Mouse (Mus musculus): ENCODE measurements at regions not wholly inside any gene's neighbourhood (a gene's known extent, or its start where the extent isn't known, plus 50 kb on each side); places are given as distances from the start of the nearest gene placed in this dataset.
"Not testable (repeated sequence)": the region's sequence is repeated elsewhere in the genome, so short reads cannot be mapped to it uniquely, and the experiment has no call there.

DNA sequence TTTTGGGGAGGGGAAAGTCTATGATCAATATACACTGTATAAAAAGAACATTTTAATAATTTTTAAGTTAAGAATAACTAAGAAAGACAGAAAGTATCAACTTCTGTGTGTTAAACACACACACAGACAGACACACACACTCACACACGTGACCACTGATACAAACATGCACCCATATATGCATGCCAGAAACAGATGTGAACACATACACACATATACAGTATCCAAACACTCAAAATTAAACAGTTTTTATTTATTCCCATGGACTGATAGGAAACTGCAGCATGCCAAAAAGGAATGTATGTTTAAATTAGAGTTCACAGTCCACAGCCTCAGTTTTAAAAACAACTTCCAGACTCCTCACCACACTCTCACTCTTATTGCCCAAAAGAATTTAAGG lies 203.4 kb upstream of the Tbl1x start:
- no peak for ATAC-seq (replicated peaks; ENCODE audit: insufficient number of reproducible peaks, low FRiP score, low TSS enrichment, poor library complexity, severe bottlenecking)

DNA sequence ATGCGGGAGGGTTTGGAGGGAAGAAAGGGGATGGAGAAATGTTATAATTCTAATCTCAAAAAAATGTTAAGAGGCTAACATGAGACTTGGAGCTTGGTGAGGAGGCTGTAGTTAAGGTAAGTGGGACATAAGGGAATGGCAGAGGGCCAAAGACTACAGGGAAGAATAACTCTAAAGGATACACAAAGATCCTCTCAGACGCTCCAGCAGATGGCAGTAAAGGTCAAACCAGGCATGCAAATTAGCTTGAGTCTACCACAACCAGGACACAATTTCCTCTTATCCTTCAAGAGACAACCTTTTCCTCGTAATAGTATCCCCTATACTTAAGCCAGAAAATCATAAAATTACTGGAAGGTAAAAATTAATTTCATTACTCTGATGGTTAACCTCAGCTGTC lies 196.4 kb upstream of the Tbl1x start:
- ATAC-seq (replicated peaks; ENCODE audit: insufficient number of reproducible peaks, low FRiP score, low TSS enrichment, poor library complexity, severe bottlenecking), result no peak

DNA sequence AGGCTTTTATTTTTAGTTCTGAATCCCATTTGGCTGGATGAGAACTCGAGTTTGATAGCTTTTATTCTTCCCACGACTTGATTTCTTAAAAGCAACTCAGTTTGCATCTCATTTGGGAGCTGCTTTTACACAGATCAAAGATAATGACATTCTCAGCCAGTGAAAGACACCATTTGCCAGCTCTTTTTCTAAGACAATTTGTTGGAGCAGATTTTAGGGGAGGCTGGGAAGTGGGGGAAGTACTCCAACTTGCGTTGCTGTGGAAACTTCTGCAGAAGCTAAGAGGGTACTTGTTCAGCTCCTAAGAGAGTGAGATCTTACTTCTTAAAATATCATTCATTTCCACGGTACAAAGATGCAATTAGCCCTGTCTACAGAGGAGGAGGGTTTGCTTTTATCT lies 187.2 kb upstream of the Tbl1x start:
- no peak for ATAC-seq (replicated peaks; ENCODE audit: insufficient number of reproducible peaks, low FRiP score, low TSS enrichment, poor library complexity, severe bottlenecking)

DNA sequence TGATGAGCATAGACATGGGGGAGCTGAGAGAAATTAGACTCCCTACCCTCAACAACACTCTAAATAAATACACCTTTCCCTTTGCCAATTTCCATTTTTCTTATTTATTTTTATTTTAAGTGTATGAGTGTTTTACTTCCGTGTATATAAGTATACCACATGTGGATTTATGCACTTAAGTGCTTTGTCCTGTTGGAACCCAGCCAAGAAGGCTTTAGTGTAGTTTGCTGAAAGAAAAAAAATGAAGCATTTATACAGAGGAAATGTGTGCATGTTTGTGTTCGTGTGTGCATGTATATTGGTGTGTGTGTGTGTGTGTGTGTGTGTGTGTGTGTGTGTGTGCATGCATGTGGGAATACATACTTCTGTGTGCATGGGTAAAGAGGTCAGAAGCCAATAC lies 157.6 kb upstream of the Tbl1x start:
- no peak for ATAC-seq (replicated peaks; ENCODE audit: insufficient number of reproducible peaks, low FRiP score, low TSS enrichment, poor library complexity, severe bottlenecking)

DNA sequence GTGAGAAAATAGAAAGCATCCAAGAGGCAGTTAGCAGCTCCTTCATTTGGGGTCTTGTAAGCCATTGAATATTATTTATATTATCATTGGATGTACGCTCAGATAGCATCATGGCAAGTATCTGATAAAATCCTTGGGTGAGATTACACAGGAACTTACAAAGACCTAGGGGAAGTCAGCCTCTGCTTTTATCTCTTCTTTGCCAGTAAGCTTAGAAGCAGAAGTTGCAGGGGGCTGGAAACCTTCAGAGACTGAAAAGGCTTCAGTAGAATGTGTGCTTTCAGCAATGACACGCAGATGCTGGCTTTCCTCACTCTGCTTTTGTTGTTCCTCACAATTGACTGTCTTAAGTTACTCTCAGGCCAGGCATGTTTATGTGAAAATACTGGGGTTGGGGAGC lies 150.3 kb upstream of the Tbl1x start:
- no peak for ATAC-seq (replicated peaks; ENCODE audit: insufficient number of reproducible peaks, low FRiP score, low TSS enrichment, poor library complexity, severe bottlenecking)

DNA sequence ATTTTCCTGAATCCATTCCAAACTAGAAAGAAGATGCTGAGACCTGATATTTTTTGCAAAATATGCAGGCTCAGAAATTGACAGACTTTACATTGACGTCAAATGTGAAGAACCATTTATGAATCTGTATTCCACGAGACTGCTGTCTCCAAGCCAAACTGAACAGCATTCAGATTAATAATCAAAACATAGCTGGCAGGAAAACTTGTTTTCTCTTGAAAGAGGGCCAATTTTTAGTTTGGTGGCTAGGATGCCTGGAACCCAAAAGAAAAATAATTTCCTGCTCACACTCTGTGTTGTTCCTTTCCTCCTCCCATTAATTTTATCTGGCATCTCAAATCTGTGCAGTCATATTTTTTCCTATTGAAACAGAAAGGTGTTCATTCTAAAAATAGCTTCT lies 149.7 kb upstream of the Tbl1x start:
- ATAC-seq (replicated peaks; ENCODE audit: insufficient number of reproducible peaks, low FRiP score, low TSS enrichment, poor library complexity, severe bottlenecking), result no peak

DNA sequence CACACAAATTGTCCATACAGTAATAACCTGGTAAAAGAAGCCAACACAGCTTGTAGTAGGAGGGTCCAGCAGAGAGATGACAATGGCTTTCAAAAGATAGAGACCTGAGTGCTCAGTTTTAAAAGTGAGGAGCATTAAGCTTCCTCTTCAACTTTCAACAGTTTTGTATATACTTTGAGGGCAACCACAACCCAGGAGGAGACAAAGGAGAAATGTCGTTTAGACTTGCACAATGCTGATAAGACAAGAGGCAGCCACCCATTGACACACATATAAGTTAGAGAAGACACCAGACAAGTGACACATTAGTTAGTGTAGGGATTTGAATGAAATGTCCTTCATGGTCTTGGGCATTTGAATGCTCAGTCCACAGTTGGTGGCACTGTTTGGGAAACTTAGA lies 147.2 kb upstream of the Tbl1x start:
- no peak for ATAC-seq (replicated peaks; ENCODE audit: insufficient number of reproducible peaks, low FRiP score, low TSS enrichment, poor library complexity, severe bottlenecking)

DNA sequence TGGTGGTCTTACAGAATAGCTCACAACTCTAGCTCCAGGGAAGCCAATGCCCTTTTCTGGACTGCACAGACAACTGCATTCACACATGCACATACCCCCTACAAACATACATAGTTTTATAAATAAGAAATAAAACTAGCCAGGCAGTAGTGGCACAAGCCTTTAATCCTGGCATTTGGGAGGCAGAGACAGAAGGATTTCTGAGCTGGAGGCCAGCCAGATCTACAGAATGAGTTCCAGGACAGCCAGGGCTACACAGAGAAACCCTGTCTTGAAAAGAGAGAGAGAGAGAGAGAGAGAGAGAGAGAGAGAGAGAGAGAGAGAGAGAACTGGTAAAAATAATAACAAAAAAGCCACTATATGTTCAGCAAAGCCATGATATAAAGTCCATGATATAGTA lies 143.5 kb upstream of the Tbl1x start:
- no peak for ATAC-seq (replicated peaks; ENCODE audit: insufficient number of reproducible peaks, low FRiP score, low TSS enrichment, poor library complexity, severe bottlenecking)

DNA sequence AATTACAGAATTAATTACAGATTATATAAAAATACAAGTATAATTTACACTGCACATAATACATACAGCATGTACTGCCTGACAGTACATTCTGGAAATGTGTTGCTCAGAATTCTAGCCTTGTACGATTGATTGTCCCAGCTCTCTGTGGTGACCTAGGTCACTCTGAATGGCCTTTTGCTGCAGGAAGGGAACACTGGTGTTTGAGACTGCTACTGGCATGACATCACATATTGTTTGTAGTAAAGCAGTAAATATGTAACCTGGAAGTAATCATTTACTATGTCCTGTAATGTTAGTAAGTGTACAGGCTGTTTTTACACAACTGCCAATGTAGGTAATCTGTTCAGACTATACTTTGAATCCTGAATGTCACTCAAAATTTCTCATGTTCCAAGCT lies 123.5 kb upstream of the Tbl1x start:
- no peak for ATAC-seq (replicated peaks; ENCODE audit: insufficient number of reproducible peaks, low FRiP score, low TSS enrichment, poor library complexity, severe bottlenecking)

DNA sequence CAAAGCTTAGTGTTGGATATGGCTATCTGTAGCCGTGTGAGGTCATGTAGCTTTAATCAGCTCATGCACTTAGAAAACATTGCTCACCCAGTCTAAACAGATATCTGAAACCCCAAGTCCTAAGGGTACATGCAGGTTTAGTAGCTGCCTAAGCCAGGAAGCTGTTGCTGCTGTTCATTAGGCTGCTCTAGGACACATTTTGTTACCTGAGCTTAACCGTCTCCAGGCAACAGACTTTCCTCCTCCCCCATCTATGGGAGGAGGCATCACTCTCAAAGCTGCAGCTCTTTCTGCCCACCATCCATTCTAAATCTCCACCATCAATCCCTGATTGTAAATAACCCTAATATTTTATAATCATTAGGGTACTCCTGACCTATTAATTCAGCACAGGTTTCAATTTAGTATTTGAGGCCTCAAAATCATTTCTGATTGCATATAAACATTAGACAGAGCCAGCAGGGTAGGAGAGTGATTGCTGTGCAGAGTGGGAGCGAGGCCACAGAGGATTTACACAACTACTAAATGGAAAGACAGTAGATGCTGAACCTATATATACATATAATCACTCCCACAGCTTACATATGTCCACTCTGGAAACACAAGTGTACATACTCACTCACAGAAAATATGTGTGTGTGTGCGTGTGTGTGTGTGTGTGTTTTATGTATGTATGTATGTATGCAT lies 118.9 kb upstream of the Tbl1x start:
- ATAC-seq (replicated peaks; ENCODE audit: insufficient number of reproducible peaks, low FRiP score, low TSS enrichment, poor library complexity, severe bottlenecking), result no peak

DNA sequence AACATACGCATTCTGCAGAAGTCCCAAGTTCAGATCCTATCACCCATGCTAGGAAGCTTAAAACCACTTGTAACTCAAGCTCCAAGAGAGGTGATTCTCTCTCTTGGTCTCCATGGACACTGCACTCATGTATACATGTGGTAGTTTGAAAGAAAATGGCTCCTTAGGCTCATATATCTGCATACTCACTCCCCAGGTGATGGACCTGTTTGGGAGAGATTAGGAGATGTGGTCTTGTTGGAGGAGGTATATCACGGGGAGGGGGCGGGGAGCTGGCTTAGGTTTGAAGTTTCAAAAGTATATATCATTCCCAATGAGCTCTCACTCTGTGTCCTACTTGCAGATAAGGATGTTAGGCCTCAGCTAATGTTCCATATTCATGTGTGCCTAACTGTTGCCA lies 103.9 kb upstream of the Tbl1x start:
- ATAC-seq (replicated peaks; ENCODE audit: insufficient number of reproducible peaks, low FRiP score, low TSS enrichment, poor library complexity, severe bottlenecking), result no peak

DNA sequence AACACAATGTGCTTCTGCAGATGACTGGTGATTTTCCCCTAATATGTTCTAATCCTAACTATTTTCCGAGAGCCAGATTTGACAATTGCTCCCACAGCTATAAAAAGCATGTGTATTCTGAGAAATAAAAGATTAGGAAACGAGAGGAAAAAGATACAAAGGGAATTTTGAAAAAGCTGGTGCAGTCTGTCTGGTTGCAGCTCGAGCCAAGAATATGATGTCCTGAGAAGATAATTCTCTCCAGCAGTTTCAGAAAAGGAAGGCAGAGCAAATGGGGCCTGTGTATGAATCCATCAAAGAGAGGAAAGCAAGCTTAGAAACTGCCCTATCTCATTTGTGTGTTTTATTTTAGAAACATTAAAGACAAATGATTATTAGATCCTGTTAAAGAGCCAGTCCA lies 102.9 kb upstream of the Tbl1x start:
- no peak for ATAC-seq (replicated peaks; ENCODE audit: insufficient number of reproducible peaks, low FRiP score, low TSS enrichment, poor library complexity, severe bottlenecking)

DNA sequence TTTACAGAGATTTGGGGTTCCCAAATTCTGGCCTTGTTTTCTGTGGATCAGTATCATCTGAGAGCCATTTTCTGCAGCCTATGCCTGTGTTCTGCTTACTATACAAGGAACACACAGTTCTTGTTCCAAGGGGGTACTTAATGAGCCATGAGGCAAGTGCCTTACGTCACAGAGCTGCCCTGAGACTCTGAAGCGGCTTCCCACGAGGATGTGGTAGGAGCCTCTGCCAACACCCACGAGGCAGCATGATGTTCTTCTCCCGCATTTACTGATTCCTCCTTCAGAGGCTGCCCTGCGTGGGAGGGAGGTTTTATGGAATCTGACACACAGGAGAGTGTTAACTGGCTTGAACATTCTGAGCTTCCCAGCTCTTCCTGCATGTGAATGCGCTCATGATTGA lies 101.4 kb upstream of the Tbl1x start:
- ATAC-seq (replicated peaks; ENCODE audit: insufficient number of reproducible peaks, low FRiP score, low TSS enrichment, poor library complexity, severe bottlenecking), result no peak

DNA sequence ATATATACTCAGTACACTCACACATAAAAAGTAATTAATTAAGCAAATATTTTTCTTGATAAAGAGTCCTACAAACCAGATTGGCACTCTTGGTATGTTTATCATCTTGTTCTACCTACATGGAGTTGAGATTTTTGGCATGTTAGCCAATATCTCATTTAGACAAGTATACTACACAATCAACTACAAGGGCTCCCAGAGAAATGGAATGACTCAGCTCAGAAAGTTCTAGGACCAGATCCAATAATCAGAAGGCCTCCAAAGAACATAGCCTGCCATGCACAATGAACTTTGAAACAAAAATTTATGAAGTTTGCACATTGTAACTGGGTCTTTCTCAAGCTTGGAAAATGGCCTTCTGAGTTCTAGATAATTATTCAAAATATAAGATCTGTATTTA lies 100.0 kb upstream of the Tbl1x start:
- no peak for ATAC-seq (replicated peaks; ENCODE audit: insufficient number of reproducible peaks, low FRiP score, low TSS enrichment, poor library complexity, severe bottlenecking)

DNA sequence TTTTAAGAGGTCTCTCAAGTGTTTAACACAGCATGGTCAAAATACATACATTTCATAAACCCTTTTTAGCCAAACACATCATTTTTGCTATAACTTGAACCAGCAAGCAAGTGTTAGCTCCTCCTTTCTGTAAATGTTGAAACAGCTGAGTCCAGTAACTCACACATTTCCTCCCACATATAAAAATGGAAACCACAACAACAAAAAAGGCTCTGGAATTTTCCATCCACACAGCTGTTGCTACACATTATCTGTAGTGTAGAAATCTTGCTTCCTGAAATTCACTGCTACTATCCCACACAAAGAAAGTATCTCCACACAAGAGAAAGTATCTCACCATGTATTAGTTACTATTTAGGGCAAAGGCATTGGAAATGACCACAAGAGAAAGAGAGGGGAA lies 96.7 kb upstream of the Tbl1x start:
- no peak for ATAC-seq (replicated peaks; ENCODE audit: insufficient number of reproducible peaks, low FRiP score, low TSS enrichment, poor library complexity, severe bottlenecking)

DNA sequence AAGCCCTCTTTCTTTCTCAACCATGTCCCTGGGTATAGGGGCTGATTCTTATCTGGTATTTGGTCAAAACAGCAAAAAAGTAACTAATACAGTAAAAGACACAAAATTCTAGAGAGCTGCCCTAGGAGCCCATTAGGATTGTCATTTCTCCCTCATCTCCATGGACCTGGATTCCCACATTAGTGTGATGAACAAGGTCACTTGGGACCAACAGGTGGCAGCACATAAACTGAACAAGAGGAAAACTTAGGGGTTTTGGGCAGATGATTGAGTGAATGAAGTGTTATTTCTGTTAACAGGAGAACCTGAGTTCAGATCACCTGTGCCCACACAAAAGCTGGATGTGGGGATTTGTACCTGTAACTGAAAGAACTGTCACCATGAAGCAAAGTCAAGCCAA lies 93.0 kb upstream of the Tbl1x start:
- no peak for ATAC-seq (replicated peaks; ENCODE audit: insufficient number of reproducible peaks, low FRiP score, low TSS enrichment, poor library complexity, severe bottlenecking)

DNA sequence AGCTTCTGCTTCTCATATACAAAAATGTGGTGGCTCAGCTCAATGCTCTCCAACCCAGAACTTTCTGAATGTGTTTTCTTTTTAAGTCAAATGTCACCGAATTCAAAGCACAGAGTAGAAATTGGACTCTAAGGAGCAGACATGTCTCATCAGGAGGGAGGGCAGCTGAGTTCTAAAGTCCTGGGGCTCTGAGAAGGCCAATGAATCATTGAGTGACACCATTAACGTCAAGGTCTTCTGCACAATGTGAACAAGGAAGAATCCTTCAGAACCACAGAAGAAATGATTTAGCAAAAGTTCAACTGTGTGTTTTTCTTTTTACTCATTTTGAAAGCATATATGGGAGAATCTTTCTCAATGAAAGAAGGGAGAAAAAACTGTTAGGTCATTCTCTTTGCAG lies 88.6 kb upstream of the Tbl1x start:
- ATAC-seq (replicated peaks; ENCODE audit: insufficient number of reproducible peaks, low FRiP score, low TSS enrichment, poor library complexity, severe bottlenecking), result no peak

DNA sequence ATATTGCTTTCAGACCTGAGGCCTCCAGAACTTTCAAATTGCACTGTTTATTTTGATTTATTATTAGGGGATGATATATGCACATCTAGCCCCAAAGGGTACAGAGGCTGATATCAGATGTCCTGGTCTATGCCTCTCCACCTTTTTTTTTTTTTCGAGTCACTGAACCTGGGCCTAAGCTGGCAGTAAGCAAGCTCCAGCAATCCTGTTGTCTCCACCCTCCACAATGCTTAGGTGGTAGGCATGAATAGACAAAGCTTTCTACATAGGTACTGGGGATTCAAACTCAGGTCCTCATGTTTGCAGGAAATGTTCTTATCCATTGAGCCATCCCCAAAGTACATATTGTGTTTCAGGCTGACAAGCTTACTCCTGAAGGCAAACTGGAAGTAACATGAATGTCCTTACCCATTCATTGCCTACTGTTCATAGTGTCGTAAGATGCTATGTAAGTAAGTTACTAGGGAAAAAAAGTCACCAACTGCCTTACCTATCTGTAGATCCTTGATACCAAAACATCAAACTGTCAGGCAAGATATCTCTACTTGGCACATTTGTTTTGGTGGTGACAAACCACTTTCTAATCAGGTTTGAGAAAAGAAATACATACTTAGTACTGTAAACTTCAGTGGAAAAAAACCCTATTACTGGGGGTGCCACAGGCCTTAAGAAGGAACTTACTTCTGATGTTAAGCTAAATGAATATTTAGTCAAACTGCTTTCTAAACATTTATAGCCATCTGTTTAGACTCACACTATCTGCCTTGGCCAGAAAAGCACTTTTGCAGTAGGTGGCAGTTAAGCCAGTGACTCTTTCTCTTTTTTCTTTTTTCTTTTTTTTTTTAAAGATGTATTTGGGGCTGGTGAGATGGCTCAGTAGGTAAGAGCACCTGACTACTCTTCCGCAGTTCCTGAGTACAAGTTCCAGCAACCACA lies 85.8 kb upstream of the Tbl1x start:
- no peak for ATAC-seq (replicated peaks; ENCODE audit: insufficient number of reproducible peaks, low FRiP score, low TSS enrichment, poor library complexity, severe bottlenecking)

DNA sequence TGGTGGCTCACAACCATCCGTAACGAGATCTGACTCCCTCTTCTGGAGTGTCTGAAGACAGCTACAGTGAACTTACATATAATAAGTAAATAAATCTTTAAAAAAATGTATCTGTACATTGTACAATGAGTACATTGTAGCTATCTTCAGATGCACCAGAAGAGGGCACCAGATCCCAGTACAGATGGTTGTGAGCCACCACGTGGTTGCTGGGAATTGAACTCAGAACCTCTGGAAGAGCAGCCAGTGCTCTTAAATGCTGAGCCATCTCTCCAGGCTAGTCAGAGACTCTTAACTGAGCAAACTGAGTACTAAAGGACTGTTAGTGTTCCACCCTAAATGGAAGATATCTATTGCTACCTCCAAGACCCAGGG lies 85.1 kb upstream of the Tbl1x start:
- not testable (repeated sequence) for ATAC-seq (replicated peaks; ENCODE audit: insufficient number of reproducible peaks, low FRiP score, low TSS enrichment, poor library complexity, severe bottlenecking)

DNA sequence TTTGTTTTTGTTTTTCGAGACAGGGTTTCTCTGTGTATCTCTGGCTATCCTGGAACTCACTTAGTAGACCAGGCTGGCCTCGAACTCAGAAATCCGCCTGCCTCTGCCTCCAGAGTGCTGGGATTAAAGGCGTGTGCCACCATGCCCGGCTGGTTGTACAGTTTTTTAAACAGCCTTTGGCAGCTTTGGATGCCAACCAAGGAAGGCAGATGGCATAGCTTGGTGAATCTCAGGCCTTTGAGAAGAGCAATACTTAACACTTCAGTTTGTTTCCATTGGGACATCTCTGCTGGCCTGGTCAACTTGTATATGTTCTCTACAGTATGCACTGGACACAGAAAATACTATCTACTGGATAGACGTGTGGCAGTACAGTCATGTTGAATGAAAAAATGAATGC lies 84.0 kb upstream of the Tbl1x start:
- not testable (repeated sequence) for ATAC-seq (replicated peaks; ENCODE audit: insufficient number of reproducible peaks, low FRiP score, low TSS enrichment, poor library complexity, severe bottlenecking)
